Mouse (Mus musculus): ENCODE measurements around the gene Msi1.

GRCm38 (mm10) chr5:115437242-115437944 lies 8.0 kb downstream of the Msi1 start:
- TF ChIP-seq POLR2A (IDR thresholded peaks at IDR 0.05; ENCODE audit: borderline replicate concordance, control insufficient read depth, low read depth, low read length) = no peak
- TF ChIP-seq CTCF (IDR thresholded peaks at IDR 0.05; ENCODE audit: control insufficient read depth, insufficient read depth, low read length) = no peak
